Mouse (Mus musculus) cerebellum, postnatal 25 days (tissue): Measurements from ENCODE around the gene Nfyc.

ENCODE experiments used
- DNase-seq, 2 experiments: peaks; one replicate each; pipeline ENCODE4 v3.0.0; 2021; ENCODE audit warnings: mixed read lengths in 2 of 2

Nfyc gene

DNA sequence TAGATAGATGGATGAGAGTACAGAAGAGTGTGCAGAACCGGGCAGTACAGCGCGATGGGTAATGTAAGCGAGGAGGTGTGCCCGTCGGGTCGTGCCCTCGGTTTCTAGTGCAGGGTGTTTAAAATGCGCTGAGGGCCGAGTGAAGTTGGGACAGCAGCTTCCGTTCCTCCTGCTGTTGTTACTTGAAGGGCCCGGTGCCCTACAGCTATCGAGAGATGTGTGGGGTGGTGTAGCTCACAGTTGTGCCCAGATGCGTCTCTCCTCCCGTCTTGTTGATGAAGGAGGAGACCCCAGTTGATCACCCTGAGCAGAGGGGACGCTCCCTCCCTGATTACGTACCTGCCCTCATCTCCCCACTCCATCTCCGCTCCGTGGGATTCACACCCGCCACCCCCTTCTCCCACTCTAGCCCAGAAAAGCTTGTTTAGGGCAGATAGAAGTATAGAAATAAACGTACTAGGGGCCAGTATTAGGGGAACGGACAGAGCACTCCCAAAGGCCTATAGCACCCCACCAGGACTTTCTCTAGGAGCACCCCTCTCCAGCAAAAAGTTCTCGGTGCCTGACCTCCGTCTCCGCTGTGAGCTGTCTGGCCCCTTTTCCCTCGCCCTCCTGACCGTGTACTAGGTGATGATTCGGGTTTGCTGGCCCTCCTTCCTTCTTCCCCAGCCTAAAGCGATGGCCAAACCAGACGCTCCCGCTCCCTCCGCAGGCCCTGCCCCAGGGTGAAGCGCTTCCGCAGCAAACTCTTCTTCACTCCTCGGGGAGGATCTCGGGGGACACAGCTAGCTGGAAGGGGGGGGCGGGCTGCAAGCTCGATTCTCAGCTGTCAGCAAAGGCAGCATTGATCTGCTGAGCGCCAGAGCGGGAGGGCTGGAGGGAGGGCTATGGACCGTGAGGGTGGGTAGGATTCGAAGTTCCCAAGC lies 83.2 kb downstream of the Nfyc start, which contains the start of gene Kcnq4:
Kcnq4 (minus strand) TSS at position 672 of the 926 bp plus-strand sequence.
- DNase-seq, result no peak

DNA sequence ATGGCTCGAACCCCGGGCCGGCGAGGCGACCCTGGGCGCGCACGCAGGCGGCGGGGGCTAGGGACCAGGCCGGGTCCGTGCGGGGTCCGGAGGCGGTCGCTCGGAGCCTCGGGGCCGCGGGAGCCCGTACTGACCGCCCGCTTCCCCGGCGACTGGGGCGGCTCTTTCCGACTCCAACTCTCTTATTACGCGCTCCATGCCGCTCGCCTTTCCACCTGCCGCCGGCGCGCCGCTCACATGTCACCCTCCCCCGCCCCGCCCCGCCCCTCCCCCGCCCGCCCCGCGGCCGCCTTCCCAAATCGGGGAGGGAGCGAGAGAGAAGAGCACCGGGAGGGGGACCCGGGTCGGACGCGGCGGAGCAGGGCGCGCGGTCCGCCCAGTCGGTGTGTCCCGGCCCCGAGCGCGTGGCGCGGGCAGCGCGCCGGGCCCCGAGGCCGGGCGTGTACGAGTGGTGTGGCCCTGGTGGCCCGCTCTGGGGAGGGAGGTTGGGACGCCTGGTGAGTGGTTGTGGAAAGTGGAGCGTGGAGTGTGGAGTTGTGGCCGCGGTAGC lies 84.1 kb downstream of the Nfyc start:
- peak; percentile 42 to 54 for DNase-seq

DNA sequence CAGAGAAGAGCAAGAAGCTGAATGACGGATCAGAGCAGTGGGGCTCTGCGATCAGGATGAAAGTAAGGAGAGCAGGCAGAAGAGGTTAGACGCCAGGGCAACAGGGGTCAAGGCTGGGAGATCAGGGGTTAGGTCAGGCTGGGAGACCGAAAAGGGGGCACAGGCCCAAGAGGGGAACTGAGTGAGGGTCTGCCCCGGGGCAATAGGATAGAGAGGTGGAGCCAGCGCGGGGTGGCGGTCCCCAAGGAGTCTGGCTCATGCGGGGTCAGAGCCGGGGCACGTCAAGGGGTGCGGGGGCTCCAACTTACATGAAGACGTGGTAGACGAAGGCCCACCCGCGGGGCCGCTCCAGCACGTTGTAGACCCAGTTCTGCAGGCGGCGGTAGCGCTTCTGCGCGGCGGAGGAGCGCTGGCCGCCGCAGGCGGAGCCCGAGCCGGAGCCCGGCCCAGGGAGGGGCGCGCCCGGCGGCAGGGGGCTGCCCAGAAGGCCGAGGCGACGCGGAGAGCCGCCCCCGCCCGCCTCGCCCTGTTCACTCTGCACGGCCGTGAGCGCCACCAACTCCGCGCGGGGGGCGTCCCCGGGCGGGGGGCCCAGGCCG lies 84.7 kb downstream of the Nfyc start:
- DNase-seq, result peak; percentile 33 to 37

DNA sequence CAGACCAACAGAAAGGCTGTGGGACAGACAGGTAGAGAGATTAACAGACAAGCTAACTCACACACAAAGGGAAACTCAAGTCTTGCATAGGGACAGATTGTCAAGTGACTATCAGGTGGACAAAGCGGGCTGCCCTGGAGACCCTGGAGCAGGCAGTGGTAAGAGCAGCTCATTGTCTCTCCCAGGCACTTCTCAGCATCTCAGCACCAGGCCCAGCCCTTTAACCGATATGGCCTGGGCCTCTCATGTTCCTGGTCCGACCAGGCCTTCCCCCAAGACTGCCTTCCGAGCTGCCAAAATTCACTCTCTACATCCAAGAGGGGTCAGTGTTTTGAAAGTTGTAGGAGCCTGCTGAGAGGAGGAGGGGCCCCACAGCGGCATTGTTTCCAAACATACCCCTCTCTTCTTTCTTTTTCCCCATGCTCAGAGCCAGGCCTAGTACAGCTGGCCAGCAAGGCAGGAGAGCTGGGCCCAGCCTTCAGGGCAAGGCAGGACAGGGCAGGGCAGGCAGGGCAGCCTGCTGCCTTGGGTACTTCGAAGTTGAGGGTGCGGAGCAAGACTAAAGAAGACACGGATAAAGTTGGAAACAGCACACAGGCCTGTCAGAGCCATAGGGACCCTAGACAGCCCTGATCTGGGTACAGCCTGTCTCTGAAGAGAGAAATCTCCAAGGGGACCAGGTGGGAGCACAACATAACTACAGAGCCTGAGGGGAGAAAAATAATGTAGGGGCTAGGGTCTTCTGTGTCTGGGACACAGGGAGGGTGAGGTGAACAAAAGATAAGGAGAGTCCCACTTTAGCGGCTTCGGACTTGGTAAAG lies 85.4 kb downstream of the Nfyc start:
- no peak for DNase-seq

DNA sequence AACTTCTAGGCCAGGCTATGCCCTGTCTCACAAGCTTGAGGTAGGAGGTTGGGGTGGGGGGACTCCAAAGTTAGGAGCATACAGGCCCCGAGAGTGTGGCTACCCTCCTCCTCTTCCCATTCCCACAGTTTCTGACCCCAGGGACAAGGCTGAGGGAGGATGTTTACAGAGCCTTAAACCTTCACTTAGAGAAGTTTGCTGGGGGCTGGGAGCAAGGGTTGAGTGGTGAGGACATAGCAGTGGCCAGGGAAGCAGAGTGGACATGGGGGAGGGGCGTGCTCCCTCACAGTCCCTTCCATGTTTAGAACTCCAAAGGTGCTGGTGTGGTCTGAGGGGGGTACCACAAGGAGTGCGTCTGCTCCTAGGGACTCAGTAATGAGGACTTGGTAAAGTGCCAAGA lies 87.7 kb downstream of the Nfyc start:
- no peak for DNase-seq

DNA sequence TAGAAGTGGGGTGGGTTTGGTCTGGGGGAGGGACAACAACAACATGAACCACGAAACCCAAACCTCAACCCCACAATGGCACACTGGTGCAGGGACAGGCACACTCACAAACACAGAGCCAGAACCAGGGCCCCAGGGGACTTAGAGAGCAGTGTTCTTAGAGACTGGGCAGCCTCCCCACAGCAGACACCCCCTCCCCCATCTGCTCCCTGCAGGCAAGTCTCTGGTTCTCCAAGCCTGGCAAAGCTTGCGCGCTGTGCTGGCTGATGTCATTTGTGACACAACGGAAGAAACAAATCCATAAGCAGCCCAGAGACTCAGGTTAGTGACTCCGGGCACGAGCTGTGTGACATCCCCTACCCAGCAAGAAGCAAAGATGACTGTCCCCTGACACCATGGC lies 90.1 kb downstream of the Nfyc start:
- no peak for DNase-seq

DNA sequence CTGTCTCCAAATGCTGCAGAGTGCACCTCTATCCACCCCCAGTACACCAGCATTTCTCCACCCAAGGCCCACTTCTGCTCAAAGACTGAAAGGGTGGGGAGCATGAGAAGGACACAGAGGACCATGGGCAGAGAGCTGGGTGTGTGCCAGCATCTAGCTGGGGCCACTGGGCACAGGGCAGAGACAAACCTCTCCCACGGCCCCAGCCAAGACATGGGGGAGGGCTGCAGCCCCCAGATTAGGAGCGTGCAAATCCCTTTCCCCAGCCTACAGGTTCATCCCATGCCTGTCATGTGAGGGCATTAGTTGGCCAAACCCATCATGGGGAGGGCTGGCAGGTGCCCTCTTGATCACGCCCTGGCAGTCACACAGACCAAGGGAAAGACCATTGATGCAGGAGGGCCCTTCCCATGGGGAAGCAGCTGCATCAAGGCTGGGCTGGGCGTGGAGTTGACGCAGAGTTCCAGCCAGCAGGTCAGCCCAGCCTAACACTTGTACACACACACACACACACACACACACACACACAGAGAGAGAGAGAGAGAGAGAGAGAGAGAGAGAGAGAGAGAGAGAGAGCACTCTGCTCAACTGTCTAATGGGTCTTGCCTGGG lies 97.3 kb downstream of the Nfyc start:
- no peak for DNase-seq

DNA sequence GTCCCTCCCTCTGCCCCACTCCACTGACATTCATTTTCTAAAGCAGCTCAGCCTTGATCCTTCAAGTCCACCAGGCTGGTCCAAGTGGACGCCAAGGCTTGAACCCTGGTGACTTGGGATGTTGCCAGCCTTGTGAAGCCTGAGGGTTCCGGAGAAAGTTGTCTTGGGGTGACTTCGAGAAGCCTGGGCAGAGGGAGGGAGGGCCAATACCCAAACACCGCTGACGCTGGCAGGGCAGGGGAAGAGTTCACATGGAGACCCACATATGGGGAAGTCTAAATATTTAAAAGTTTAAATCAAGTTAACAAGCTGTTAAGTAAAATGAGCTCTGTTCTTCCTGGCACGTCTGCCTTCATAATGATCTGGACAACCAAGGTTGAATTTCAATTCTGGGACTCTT lies 98.6 kb downstream of the Nfyc start:
- DNase-seq, result no peak

DNA sequence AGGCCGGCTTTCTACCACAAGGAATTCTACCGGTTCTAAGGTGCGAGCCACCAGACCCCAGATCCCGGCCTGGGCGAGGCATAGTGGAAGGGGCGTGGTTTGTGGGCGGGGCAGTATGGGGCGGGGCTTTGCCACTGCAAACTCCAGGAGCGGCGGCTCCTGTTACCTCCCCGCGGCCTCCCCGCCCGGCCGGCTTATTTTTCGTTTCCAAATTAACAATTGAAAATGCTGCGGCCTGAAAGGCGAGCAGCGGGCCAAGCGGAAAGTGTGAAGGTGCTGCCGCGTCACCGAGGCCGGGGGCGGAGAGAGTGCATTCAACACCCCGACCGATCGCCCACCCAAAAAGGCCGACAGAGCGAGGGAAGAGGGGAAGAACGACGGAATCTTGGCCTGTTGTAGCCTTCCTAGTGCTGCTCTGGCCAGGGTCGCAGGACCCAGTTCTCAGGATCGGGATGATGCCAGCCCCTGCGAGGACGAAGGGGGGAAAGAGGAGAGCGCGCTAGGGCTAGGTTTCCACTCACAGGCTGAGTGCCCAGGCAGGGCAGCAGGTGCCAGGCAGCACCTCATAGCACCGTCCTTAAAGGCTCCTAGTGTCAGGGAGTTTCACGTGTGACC lies 100.2 kb downstream of the Nfyc start:
- DNase-seq, result peak; percentile 66 to 85

DNA sequence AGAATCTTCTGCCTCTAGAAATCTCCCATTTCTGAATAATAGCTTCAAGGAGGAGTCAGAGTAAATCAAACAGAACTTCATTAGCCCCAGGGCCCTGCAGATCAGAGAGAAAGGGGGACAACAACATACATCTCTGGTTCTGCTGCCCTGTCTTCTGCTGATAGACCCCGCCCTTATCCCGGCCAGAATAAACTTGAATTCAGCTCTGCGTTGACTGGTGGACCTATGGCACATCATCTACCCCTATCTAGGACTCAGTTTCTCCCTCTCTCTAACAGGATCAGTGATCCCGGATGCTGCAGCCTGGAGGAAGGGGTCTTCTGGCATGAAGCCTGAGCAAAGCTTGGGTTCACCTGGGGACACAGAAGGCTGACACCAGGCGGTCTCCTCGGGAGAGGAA lies 100.8 kb downstream of the Nfyc start:
- DNase-seq, result no peak

DNA sequence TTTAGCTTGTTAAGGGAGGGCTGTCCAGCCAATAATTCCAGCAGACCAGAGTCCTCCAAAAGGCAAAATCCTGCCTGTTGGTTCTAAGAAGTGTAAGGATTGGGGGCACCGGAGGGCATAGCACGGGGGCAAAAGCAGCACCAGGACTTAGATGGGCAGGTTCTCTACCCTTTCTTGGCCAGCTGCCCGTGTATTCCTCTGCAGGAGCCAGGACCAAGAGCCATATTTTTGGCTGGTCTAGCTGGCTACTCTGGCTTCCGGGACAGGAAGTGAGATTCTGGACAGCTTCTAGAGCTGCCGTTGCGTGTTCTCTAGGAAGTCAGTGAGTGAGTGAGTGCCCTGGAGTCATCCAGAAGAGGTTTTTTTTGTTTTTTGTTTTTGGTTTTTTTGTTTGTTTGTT lies 101.2 kb downstream of the Nfyc start:
- DNase-seq, result peak; percentile 69 to 82

DNA sequence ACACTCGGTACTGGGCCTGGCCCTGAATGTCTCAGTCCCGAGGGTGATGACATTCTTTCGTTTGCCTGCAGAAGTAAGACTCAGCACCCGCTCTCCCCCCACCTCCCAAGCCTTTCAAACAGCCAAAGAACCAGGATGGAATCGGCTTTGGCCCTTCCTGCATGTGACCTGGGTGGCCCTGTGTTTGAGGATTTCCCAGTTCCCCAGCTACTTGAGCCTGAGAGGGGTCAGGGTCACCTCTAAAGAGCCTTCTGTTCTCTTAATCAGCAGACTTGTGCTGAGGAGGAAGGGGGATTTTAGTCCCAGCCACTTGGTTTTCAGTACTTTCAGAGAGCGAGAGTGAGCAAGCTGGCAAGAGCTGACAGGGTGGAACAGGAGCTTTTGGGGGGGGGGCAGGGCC lies 101.9 kb downstream of the Nfyc start:
- DNase-seq, result no peak

DNA sequence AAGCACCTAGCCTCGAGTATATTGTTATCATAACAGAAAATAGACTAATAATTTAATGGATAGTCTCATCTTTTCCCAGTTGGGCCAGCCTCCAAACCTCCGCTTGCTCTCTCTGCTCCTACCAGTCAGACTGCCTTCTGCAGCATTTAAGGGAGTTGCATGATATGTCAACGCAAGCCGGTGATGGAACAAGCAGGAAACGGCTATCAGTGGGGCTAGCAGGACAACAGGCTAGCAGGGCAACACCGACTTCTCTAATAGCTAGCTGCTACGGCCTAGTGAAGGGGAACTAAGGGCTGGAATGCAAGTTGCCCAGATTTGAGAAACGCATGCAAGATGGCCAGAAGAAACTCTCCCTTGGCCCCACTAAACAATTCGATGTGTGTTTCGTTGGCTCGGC lies 103.5 kb downstream of the Nfyc start:
- DNase-seq, result no peak

DNA sequence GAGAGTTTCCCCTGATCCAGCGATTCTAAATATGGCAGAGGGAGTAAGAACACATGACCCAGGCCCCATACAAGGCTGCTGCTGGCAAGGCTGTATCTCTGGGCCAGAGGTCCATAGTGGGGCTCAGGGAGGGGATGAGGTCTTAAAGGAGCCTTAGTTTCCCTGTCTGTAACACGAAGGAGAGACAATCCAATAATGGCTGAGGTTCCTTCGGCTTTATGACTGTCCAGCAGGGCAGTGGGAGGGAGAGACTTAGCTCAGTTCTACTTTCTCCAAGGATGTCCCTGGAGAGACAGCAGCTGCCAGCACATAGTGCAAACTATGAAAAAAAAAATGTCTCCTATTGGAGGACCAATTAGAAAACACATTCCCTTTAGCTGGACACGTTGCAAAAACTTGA lies 105.2 kb downstream of the Nfyc start:
- no peak for DNase-seq

DNA sequence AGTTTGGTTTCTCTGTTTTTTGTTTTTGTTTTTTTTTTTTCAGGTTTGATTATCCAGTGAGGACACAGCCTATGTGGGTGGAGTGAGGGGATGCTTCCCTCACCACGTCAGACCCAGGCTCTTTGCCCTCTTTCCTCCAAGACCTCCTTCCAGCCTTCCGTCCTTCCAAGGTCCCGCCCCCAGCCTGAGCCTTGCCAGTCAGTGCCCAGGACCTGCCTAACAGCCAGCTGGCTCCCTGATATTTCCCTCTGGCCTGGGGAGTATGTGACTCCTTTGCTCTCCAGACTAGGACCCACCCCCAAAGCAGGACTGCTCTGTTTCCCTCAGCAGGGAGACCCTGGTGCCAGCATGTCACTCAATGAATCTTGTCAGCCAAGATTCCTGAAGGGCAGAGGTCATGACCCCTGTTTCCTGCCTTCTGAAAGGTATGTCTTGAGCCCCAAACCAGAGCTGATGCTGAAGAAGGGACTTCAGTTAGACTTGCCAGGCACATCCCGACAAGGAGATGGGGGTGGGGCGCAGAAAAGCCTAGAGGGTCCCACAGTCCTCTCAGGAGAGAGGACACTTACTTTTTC lies 105.8 kb downstream of the Nfyc start:
- no peak for DNase-seq

DNA sequence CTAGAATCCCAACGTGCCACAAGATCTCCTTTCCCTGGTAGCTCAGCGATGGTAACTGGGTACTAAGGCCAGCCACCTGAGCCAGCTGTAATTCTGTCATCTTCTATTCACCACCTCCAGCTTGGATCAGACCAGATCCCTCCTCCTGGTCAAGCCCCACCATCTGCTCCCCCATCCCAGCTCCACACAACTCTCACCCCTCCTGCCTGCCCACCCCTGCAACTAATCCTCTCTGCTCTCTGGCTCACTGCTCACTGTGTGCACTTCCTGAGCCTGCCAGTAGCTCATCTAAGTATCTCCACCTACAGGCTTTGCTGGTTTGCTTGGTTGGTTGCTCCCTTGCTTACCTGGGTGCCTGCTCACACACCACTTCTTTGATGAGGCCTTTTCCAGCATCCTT lies 109.8 kb downstream of the Nfyc start:
- DNase-seq, result no peak

DNA sequence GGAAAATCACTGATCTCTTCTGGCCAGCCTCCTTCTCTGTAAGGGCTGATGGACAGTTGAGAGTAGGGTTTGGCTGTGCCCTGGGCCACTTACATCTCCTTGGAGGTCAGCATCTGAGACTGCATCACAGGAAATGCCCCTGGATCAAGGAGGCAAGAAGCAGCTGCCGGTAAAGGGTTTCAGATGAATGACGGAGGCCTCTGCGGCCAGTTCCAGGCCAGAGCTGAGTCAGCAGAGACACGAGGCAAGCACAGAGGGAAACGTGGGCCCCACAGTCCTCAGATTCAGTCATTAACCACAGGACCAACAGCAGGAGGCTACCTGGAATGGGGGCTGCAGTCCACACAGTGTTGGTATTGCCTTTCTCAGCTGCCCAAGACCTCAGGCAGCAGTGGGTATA lies 112.2 kb downstream of the Nfyc start:
- no peak for DNase-seq

DNA sequence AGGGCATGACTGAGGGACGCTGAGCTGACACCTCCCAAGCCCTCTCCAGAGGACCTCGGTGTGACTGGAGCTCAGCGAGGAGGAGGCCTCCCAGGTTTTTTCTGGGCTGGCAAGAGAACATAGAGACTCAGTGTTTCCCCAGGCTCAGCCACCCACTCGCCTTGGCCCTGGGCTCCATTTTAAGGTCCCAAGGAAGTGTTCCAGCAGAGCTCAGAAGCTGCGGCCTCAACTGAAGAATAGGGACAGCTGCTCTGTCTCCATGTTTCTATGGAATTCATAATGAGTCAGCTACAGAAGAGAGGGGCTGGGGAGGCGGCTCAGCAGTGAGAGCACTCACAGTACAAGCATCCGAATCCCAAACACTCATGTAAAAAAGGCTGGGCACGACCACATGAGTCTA lies 113.8 kb downstream of the Nfyc start:
- DNase-seq, result no peak

DNA sequence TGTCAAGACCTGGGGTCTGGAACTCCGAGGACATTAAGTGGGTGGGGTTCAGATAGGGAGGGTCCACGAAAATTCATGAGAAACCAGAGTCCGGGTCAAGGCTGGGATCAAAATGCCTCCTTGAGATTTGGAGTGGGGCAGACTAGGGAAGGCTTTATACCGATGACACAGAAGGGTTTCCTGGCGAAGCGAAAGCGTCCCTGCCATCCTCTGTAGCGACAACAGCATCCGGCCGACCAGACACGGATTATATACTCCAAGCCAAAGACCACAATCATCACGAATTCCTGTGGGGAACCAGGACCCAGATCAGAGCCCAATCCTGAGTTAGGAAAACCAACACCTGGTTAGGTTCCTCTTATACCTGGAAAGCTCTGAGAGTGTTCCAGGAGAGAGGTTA lies 114.6 kb downstream of the Nfyc start:
- DNase-seq, result no peak

DNA sequence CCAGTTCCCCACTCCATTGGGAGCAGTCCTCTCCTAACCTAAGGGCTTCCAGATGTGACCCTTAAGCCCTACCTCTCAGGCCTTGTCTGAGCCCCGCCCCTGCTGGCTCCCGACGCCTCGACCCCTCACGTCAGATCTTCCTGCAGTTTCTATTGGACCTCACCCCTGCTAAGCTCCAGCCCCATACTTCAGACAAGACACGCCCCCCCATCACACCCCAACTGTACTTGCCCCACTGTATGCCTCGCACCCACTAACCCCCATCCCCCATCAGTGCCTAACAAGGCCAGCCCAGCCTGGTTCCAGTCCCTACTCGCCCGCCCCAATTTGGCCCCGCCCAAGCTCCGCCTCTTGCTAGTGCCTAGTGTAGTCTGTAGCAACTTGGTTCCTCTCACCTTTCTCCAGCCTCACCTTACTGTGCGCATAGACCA lies 115.2 kb downstream of the Nfyc start:
- DNase-seq, result peak; percentile 36 to 68

DNA sequence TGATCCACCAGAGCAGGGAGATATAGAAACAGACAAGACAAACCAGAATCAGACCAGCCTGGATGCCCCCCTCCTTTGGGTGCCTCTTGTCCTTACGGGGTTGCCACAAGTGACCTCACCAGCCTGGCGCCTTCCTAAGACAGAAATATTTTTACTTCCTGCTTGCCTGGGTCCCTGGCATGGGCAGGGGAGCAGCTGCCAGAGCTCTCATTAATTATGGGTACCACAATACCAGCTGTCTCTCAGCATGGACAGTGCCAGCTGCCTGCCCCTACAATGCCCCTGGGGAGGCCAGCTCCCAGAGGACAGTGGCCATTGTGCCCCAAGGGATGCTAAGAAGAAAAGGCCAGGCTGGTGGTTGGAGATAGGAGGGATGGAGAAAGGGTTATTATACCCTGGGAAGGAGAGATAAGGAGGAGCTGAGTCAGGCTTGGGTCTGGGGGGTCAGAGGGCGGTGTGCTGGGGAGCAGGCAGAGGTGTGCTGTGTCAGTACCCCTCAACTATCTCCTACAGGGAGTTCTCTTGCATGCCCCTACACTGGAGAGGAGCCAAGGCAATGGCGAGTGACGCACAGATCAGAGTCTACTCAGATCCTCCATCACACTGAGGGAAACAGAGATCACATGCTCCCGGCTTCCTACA lies 117.4 kb downstream of the Nfyc start:
- DNase-seq, result peak in 1 of 2 experiments; percentile 32
